Mouse (Mus musculus) MN1 (cell line): Measurements from ENCODE around the gene Ccer2.

Experiments used
- DNase-seq: peaks from one replicate; pipeline ENCODE4 v3.0.0-alpha.2; 2016; ENCODE audit warnings: low spot score

Ccer2 gene

GRCm38 (mm10) chr7:28749935-28750334 is 6.0 kb upstream of the Ccer2 start:
- no peak for DNase-seq

- no peak for DNase-seq
Measured at GRCm38 (mm10) chr7:28758623-28759022, 2.6 kb downstream of the Ccer2 start.

- DNase-seq = no peak
Measured at GRCm38 (mm10) chr7:28761907-28762306, 5.9 kb downstream of the Ccer2 start.

GRCm38 (mm10) chr7:28765211-28765610 is 9.2 kb downstream of the Ccer2 start:
- no peak for DNase-seq

- peak; percentile 97 for DNase-seq
Measured at GRCm38 (mm10) chr7:28766173-28766879, 10.4 kb downstream of the Ccer2 start, which contains the start of gene Sirt2. Gene Sirt2, plus strand, starts transcription at chr7:28766735.

- no peak for DNase-seq
Measured at GRCm38 (mm10) chr7:28766910-28767309, 10.9 kb downstream of the Ccer2 start.

GRCm38 (mm10) chr7:28767462-28767965 is 11.5 kb downstream of the Ccer2 start, which contains the start of gene Nfkbib:
Gene Nfkbib, minus strand, starts transcription at chr7:28767512.
- no peak for DNase-seq

GRCm38 (mm10) chr7:28769414-28769958 is 13.5 kb downstream of the Ccer2 start:
- DNase-seq = no peak

- no peak for DNase-seq
Measured at GRCm38 (mm10) chr7:28770309-28770708, 14.3 kb downstream of the Ccer2 start.

- no peak for DNase-seq
Measured at GRCm38 (mm10) chr7:28771867-28772266, 15.9 kb downstream of the Ccer2 start.

- DNase-seq = no peak
Measured at GRCm38 (mm10) chr7:28773163-28773562, 17.2 kb downstream of the Ccer2 start.

- no peak for DNase-seq
Measured at GRCm38 (mm10) chr7:28774164-28774563, 18.2 kb downstream of the Ccer2 start.

GRCm38 (mm10) chr7:28775129-28775528 is 19.2 kb downstream of the Ccer2 start:
- no peak for DNase-seq

- no peak for DNase-seq
Measured at GRCm38 (mm10) chr7:28778825-28779224, 22.9 kb downstream of the Ccer2 start.

GRCm38 (mm10) chr7:28780067-28780658 is 24.2 kb downstream of the Ccer2 start:
- DNase-seq = peak; percentile 88

- DNase-seq = no peak
Measured at GRCm38 (mm10) chr7:28780857-28781256, 24.9 kb downstream of the Ccer2 start.

GRCm38 (mm10) chr7:28781261-28781663 is 25.3 kb downstream of the Ccer2 start:
- no peak for DNase-seq

- no peak for DNase-seq
Measured at GRCm38 (mm10) chr7:28785161-28785560, 29.2 kb downstream of the Ccer2 start.

- no peak for DNase-seq
Measured at GRCm38 (mm10) chr7:28787884-28788283, 31.9 kb downstream of the Ccer2 start.

GRCm38 (mm10) chr7:28788307-28789195 is 32.6 kb downstream of the Ccer2 start, which contains the start of gene Rinl:
Gene Rinl, plus strand, starts transcription at chr7:28788969.
- no peak for DNase-seq

GRCm38 (mm10) chr7:28789235-28789634 is 33.3 kb downstream of the Ccer2 start:
- no peak for DNase-seq
